Mouse (Mus musculus) urinary bladder, postnatal 14 days (tissue): ENCODE results near the gene Rab3gap1.

ENCODE experiments used
- DNase-seq: peaks from one replicate; pipeline ENCODE4 v3.0.0; 2021; ENCODE audit warnings: low spot score

The Rab3gap1 gene

DNA sequence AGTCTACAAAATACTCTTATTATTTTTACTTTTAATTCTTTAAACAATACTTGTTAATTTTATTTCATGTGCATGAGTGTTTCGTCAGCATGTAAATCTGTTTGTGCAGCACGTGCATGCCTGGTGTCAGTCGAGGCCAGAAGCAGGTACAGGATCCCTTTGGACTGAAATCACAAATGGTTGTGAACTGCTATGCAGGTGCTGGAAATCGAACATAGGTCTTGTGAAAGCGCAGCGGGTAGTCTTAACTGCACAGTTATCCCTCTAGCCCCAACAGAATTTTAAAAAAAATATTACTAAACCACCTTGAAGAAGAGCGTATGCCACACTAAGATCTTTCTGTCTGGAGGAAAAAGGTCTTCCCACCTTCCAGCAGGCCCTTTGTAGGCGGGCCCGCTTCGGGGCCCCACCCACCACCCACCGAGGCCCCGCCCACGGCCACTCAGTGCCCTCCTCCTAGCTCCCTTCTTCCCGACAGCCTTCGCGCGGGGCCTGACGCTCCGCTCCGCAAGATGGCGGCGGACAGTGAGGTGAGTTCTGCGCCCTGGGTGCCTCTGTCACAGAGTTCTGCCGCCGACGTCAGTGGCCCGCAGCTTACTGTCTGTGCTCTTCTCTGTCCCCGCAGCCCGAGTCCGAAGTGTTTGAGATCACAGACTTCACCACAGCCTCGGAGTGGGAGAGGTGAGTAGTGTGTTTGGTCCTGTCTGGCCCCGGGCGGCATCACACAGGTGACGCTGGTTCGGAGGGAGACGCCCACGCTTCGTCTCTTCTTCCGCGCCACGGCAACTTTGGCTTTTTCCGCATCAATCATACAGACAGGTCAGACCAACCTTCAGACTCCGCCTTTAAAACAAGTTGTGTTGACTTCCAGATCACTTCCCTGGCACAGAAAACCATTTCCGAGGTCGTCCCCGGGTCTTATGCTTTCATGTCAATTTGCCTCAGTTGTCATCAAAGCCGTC lies at the start of gene Rab3gap1:
Rab3gap1 (plus strand) TSS at position 474 of the 962 bp plus-strand sequence.
- DNase-seq, result peak; percentile 92

DNA sequence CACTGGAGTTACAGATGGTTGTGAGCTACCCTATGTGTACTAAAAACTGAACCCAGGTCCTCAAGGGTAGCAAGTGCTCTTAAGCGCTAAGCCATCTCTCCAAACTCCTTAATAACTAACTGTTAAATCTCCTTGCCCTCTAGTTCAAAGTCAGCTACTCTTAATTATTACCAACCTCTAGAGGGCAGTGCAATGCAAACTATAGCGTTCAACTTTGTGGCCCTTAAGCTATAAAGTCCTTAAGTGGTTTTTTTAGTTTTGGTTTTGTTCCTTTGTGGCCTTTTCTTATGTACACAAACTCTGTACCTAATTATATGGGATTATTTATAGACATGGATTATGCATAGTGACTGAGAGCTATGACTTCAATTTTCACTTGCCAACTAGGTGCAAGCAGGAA lies 41.2 kb upstream of the Rab3gap1 start:
- DNase-seq, result peak; percentile 11

DNA sequence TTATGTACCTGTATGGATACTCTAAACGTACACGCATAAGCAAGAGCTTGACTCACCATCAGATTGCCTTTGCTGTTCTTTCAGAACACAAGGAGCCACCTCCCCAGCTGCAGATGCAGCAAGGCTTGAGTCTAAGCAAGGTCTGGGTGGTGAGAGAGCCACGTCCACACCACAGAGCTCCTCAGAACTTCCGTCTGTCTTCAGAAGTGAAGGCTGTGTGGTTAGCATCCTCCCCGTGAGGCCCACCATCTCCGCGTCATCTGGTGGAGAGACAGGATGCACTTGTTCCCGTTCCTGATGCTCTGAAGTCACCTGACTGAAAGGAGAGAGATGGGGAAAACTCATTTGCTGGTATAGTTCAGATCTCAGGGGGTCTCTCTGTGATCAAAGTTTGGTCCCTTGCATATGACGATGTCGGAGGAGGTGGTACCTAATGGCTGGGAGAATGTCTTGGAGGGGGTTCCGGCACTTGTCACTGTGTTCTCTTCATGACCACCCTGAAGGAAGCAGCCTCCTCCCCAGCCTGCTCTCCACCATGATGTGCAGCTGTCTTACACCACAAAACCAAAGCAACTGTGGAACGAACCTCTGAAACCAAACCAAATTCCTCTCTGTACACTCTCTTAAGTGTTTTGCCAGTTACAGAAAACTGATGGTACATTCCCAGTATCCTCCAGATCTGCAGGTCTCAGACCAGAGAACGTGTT lies 38.2 kb upstream of the Rab3gap1 start:
- DNase-seq, result no peak

DNA sequence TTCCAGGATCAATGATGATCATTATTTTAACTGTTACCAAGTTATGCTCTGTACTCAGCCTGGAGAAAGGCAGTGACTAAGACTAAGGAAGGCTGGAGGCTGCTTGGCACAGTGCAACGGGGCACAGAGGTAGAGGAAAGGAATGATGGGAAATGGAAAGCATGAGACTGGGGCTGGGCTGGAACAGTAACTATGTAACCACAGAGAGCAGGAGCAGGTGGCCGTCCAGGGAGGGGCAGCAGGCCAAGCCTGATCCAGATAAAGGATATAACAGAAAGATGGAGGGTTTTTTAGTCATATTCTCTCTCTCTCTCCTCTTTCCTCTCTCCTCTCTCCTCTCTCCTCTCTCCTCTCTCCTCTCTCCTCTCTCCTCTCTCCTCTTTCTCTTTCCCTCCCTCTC lies 34.9 kb upstream of the Rab3gap1 start:
- no peak for DNase-seq

DNA sequence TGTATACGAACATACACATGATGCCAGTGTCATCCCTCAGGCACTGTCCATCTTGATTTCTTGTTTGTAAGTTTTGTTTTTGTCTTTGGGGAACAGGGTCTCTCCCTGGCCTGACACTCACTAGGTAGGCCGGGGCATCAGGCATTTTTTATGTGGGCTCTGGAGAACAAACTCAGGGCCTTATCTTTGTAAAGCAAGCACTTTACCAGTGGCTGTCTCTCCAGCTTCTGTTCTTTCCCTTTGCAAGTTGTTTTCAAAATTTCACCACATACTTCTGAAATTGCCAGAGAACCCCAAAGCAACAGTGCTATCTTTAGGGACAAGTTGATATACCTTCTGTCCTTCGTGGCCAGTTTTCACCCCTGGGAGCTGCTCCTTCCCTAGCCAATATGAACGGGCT lies 34.4 kb upstream of the Rab3gap1 start:
- no peak for DNase-seq

DNA sequence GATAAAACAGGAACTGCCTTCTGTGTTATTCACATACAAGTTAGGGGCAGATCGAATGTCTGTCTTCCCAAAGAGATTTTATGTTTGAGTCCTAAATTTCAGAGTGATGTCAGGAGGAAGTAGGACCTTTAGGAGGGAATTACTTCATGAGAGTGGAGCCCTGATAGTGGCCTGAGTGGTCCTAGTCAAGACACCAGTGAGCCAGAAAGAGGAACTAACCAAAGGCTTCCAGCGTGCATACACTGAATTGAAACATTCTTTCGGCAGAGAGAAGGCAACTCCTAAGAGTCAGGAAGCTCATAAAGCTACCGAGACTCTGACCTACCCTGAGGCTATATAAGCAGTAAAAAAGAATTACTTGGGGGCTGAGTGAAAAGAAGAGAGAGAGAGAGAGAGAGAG lies 32.0 kb upstream of the Rab3gap1 start:
- no peak for DNase-seq

DNA sequence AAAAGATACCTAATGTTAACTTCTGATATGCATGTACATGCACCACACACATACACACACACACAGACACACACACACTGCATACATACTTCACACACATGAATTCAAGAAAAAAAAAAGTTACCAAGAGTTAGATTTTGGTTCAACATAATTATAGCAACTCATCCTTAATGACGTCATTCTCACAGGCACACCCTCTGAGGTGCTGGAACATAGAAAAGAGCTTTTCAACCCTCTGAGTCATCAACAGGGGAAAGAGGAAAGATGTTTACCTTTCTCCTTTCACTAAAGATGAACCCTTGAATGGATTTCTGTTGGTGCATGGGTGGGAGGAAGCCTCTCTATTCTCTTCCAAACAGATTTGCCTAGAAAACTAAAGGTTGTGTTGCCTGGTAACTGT lies 30.0 kb upstream of the Rab3gap1 start:
- DNase-seq, result no peak

DNA sequence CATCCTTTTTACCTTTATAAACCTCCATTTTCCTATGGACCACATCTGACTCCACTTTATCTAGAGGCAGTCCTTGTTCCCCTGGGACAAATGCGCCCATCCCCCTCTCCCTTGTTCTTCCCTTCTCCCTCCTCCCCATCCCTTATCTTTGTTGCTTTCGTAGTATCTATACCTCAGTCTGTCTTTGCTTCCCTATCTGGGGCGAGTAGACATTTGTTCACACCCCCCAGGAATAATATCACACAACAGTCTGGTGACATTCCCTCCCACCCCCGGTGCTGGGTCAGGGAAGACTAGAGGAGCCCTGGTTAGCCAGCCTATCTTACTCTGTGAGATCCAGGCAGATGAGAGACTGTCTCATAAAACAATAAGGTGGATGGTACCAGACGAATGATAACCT lies 23.1 kb upstream of the Rab3gap1 start:
- no peak for DNase-seq

DNA sequence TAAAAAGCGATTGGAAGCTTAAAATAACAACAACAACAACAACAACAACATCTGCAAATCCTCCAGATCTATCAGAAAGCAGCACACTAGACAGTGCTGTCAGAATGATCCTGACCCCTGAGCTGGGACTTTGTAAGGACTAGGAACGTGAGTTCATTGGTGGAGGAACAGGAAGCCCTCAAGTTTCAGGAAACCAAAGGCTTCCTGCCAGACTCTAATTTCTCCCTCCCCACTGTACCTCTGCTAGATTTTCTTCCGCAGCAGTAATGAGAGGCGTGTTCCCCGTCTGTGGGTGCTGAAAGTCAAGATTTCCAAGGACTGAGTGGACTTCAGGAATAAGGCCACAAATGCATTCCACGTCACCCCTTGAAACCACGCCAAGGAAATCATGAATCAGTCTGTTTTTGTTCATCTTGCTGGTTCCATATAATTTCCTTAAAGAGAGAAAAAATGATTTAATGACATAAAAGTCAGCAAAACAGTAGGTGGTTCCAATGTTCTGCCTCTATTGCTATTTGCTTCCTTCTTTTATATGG lies 18.4 kb upstream of the Rab3gap1 start:
- no peak for DNase-seq

DNA sequence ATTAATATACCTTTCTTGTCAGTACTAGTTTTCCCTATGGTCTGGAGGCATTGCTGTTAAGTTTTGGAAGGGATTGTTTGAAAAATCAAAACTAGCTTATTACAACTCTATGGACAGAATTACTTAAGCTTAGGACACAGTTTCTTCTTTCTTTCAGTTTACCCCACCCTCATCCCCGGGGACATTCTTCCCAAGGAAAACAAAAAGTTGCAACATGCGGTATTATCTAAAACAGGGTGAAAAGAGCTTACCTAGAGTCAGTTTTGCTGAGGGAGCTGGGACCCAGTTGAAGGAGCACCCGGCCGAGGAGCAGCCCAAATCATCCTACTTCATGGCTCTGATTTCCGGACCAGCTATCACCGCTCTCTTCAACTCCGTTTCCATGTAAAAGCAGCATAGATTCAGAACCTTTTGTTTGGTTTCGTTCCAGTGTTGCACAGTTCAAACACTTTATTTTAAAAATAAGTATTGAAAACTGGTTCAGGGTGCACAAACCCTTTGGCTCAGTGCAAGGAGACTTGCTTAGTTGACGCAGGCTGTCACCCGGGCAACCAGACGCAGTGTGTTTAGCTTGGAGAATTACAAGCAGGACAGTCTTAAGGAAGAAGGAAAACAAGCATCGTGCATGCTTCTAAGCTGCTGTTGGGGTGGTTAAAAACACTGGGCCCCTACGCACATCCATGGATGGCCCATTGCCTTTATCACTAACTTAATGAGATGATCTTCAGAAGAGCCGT lies 13.9 kb upstream of the Rab3gap1 start, which contains the start of gene Map3k19:
Map3k19 (minus strand) TSS at position 546 of the 737 bp plus-strand sequence.
- no peak for DNase-seq

DNA sequence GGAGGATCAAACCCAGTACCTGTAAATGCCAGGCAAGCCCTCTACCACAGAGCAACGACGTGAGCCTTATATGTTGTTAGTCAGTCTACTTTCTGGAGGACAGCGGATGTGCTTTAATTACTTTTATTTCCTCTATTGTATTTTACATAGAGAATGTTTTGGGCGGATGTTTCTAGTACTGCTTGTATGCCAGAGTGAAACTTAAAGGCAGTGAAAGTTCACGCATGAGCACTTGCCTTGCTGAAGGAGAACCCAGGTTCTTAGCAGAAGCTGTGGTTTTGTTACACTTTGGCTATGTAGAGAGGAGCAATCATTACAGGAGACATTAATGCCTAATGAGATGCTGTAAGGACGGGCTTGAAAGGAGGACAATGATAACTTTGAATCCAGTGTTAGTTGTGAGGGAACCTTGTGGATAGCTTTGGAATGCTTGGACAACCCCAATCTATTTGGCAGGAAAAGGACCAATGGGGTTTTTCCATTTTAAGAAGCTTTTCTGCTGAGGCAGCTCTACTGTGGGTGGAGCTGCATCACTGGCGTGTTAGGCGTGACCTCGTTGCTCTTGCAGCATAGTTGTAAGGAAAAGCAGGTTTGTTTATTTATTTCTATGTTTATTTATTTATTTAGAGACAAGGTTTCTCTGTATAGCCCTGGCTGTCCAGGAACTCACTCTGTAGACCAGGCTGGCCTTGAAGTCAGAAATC lies 9.5 kb upstream of the Rab3gap1 start:
- DNase-seq, result no peak

DNA sequence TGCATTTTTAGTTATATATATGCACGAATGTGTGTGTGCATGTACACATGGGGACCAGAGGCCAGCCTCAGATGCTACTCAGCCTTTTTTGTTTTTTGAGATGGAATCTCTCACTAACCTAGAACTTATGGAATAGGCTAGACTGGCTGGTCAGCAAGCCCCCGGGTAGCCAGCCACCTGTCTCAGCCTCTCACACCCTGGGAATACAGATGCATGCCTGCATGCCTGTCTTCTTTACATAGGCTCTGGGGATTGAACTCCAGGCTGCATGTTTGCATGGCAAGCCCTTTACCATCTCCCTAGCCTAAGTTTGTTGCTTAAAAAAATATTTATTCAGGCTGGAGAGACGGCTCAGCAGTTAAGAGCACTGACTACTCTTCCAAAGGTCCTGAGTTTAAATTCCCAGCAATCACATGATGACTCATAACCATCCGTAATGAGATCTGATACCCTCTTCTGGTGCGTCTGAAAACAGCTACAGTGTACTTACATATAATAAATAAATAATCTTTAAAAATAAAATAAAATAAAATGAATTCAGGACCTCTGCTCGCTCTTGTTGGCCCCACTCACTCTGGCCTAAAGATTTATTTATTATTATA lies 8.7 kb upstream of the Rab3gap1 start:
- DNase-seq, result no peak

DNA sequence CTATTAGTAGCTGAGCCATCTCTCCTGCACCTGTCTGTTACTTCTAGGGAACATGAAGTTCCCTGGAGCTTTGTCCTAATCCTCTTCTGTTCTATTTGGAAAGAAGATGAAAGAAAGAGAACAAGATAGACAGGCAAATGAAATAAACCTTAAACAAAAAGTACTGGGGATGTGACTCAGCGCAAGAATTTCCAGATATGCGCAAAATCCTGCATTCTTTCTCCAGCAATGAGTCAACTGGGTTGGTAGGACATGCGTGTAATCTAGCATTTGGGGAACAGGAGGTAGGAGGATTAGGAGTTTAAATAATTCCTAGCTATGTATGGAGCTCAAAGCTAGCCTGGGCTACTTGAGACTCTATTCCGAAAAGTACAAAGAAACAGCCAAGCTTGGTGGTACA lies 8.1 kb upstream of the Rab3gap1 start:
- DNase-seq, result no peak

DNA sequence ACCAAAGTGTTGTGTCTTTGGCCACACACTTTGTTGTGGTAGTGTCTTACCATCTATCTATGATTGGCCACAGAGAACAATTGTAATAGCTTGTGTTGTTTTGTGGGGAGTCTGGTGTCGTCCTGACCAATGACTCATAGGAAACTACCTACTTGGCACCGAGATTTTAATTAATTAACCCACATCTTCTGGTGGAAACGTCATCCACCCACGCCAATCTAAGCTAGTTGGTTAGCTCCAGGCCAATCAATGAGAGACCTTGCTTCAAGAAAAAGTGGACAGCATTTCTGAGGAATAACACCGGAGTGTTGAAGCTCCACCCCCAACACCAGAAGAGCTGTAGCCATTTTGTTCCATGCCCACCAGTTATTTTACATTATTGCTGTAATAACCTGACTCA lies 6.7 kb upstream of the Rab3gap1 start:
- DNase-seq, result no peak

DNA sequence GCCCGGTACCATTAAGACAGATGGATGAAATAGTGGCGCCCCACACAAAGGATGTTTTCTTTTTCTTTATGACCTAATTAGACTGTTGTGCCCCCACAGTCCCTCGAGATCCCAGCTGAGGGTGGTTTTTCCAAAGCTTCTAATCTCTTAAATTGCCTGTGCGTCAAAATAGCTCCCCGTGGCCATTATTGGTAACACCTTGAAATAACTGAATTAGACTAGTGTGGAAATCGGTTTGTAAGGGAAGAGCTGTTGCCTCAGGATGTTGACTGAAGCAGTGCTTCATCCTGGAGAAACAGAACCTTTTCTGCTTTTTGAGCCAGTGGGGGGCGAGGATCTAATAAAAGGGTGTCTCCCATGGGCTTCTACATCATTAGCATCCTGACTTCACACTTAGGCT lies 4.8 kb upstream of the Rab3gap1 start:
- no peak for DNase-seq

DNA sequence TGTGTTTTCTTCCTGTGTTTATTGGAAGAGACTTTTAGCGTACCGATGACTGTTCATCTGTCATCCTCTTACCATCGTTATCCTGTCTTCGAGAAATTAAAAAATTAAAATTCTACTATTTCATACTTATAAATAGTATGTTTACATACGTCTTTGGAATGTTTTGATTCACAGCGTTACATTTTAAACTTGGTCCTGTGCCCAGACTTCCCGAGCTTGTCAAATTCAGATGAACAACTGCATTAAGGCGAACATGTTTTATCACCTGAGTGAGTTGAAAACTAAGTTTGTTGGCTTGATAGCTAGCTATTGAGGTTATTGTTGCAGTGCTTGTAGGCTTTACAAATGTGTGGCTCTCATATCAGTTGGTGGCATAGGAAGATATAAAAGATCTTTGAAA lies 703 bp downstream of the Rab3gap1 start:
- DNase-seq, result no peak

DNA sequence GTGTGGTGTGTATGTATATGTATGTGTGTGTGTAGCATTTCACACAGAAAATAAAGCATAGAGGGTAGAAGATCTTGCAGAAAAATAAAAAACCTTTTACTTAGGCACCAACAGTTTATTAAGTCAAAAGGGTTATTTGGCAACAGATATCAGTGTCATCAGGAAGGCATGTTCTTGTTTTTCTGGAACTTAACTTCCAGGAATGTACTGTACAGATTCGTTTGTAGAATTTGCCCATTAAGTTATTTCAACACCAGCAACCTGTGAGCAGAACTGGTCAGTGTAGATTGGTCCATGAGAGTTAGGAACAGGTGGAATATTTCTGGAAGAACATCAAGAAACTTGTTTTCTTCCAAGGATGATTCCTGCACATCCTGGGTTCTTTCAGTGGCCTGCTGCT lies 30.8 kb downstream of the Rab3gap1 start:
- no peak for DNase-seq

DNA sequence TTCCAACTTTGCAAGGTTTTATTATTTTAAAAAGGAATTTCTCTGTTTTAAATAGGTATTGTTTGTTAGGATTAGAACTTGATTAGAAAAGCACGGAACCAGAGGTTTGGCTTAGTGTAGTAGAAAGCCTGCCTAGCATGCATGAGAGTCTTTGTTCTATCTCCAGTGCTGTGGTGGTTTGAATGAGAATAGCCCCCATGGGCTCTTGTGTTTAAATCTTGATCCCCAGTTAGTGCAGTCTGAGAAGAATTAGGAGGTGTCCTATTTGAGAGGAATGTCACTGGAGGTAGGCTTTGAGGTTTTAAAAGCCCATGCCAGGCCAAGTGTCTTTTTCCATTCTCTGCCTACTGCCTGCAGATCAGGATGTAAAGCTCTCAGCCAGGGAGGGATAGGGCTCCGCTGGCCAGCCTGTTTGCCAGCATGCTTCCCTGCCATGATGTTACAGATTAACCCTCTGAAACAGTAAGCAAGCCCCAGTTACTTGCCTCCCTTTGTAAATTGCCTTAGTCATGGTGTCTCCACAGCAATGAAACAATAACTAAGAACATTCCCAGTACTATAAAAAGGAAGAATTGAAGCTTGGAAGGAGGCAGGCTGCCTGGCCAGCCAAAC lies 36.3 kb downstream of the Rab3gap1 start:
- DNase-seq, result no peak

DNA sequence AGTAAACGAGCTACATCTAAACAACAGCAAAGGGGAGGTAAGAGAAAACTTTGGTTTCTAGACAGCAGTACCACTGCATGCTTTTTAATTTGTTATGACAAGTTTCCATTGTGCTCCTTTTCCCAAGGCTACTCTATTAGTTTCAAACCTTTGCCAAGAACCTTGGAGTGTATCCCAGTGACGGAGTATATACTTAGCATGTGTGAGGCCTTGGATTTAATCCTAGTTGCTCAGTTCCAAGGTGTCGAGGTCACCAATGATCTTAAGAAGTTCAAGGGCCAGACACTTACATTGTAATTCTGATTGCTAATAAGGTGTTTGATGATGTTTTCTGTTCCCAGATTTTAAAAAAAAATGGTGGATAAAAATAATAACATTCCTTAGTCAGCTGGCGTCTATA lies 44.5 kb downstream of the Rab3gap1 start:
- no peak for DNase-seq

DNA sequence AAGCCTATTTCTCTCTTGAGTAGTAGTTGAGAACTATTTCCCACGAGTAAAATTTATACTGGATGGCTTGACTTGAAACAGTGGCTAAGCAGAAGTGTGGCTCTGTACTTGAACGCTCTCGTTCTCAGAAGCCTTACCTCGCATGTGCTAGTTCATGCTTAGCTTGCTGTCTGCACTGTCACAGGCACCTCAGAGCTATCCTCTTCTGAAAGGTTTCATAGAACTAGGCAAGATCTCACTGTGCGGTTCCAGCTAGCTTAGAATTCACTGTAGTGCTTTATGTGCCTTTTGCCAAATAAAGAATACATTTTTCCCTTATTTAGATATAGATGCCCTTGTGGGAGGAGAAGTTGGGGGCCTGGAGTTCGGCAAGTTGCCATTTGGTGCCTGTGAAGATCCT lies 46.7 kb downstream of the Rab3gap1 start:
- DNase-seq, result no peak

DNA sequence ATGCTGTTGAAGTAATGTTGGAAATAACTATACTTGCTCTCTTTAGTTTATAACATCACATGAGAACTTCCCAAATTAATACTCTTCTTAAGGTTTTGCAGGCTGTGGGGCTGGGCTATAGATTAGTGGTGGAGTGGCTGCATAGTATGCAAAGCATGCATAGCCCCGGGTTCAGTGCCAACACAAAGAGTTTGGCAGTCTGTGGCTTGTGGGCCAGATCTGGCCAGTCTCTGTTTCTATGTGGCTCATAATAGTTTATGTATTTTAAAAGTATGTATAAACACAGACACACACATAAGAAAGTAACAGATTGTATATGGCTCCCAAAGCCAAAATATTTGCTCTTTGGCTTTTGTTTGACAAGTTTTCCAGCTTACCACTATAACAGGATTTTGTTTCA lies 47.2 kb downstream of the Rab3gap1 start:
- DNase-seq, result no peak
